Mouse (Mus musculus) lung, embryonic 14.5 days (tissue): ENCODE measurements around the gene Gigyf2. TPM values are rescaled to one million over a fixed set of nuclear protein-coding genes. Genes with fewer than 3 reads are reported as not detected.

Source experiments
- ATAC-seq: fragments of 200-750 bp; cut with Nextera tagmentation; 2 replicates; pipeline ENCODE4 v1.8.0; 2017; ENCODE audit warnings: mild to moderate bottlenecking, moderate TSS enrichment, moderate library complexity; ENCODE audit not compliant: insufficient read depth
- DNase-seq: peaks from one replicate; pipeline ENCODE4 v3.0.0-alpha.2; 2015
- H3K27ac ChIP-seq: fragments of 300-500 bp; sonication (generic); 2 replicates; pipeline ENCODE4 v1.5.1; 2014; ENCODE audit warnings: low read depth, mild to moderate bottlenecking, moderate library complexity
- H3K27me3 ChIP-seq: fragments of 300-500 bp; sonication (generic); 2 replicates; pipeline ENCODE4 v1.6.1; 2014; ENCODE audit warnings: low read length, control low read depth; ENCODE audit not compliant: insufficient read depth
- H3K36me3 ChIP-seq: fragments of 300-500 bp; sonication (generic); 2 replicates; pipeline ENCODE4 v1.6.1; 2014; ENCODE audit warnings: control low read depth; ENCODE audit not compliant: insufficient read depth
- H3K4me1 ChIP-seq: fragments of 300-500 bp; sonication (generic); 2 replicates; pipeline ENCODE4 v1.6.1; 2014; ENCODE audit warnings: antibody characterized with exemption, control low read depth; ENCODE audit not compliant: insufficient read depth
- H3K4me2 ChIP-seq: fragments of 300-500 bp; sonication (generic); 2 replicates; pipeline ENCODE4 v1.6.1; 2014; ENCODE audit warnings: mild to moderate bottlenecking
- H3K4me3 ChIP-seq: fragments of 300-500 bp; sonication (generic); 2 replicates; pipeline ENCODE4 v1.5.1; 2014; ENCODE audit warnings: low read depth, low read length
- H3K9ac ChIP-seq: fragments of 300-500 bp; sonication (generic); 2 replicates; pipeline ENCODE4 v1.6.1; 2014
- H3K9me3 ChIP-seq: fragments of 300-500 bp; sonication (generic); 2 replicates; pipeline ENCODE4 v1.6.1; 2016; ENCODE audit warnings: low read depth, low read length, control low read depth
- CTCF ChIP-seq: IDR thresholded peaks from 2 replicates; pipeline ENCODE4 v1.5.1; 2016; ENCODE audit warnings: antibody characterized with exemption, low read depth
- WGBS: fragments of 180-500 bp; shearing (Covaris S2); extraction: QIAGEN DNeasy Blood & Tissue Kit; methylation state at CpG from one replicate; pipeline ENCODE4 v1.1.7; 2014; 5-methylcytosine and 5-hydroxymethylcytosine counted together
- polyA plus RNA-seq: library from polyadenylated mRNA; unstranded; fragments of >200 nt; fragmentation: Nextera tagmentation; extraction: Ambion mirVana; gene quantifications from 2 replicates; pipeline ENCODE4 v1.2.1, GENCODE M21; 2014

The Gigyf2 gene
- polyA plus RNA-seq, 1 experiment from 2014 or later = 49.6 TPM

DNA sequence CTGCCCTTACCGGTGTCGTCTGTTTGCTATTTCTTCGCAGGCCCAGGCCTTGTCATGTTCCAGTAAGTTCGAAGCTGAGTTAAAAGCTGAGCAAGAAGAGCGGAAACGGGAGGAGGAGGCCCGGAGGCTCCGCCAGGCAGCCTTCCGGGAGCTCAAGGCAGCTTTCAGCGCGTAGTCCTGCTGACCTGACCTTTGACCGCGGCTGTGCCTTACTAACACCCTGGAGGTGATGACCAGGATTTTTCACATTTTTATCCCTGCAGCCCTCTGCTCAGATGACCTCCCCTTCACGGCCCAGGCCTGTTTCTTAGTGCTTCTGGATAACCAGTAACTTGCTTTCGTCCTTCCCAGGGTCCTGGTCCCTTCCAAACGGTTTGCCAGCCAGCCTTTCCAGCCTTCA, 17.2 kb upstream of the Gigyf2 start:
- WGBS = 75% methylated on average over 16 of the region's 16 CpGs
- no peak for TF ChIP-seq CTCF
- ATAC-seq (no peak), DNase-seq (no peak)
- H3K9ac ChIP-seq = no peak overlapping the region
- no peak overlapping the region for H3K4me3 ChIP-seq
- H3K36me3 ChIP-seq = no peaks in the 10 kb centered on the region
- no peak overlapping the region for H3K4me2 ChIP-seq
- no peak overlapping the region for H3K27ac ChIP-seq
- H3K27me3 ChIP-seq = no peaks in the 10 kb centered on the region
- no peaks in the 10 kb centered on the region for H3K4me1 ChIP-seq
- H3K9me3 ChIP-seq = no peaks in the 10 kb centered on the region

DNA sequence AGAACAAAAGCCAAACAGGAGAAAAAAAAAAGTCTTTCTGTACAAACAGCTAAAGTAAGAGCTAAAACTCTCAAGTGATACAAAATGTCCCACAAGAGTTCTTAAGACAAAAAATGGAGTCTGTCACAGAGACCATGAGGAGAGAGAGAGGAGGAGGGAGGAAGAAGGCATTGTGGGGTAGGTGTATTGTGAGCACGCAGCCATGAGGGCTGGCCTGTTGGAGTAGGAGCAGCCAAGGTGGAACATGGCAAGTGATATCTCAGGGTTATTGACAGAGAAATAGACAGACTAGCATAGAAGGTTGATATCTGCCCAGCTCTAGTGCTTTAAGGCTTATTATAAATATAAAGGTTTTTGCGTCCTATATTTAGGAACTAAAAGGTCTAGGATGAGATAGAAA, 14.1 kb upstream of the Gigyf2 start:
- WGBS = 91% methylated on average over 2 of the region's 2 CpGs
- Histone ChIP-seq H3K4me3 (no peak overlapping the region), H3K27ac (no peak overlapping the region), H3K4me2 (no peak overlapping the region), H3K4me1 (no peaks in the 10 kb centered on the region), H3K9me3 (no peaks in the 10 kb centered on the region), H3K36me3 (no peaks in the 10 kb centered on the region), H3K27me3 (no peaks in the 10 kb centered on the region), H3K9ac (no peak overlapping the region)
- ATAC-seq = no peak
- no peak for DNase-seq
- no peak for TF ChIP-seq CTCF

DNA sequence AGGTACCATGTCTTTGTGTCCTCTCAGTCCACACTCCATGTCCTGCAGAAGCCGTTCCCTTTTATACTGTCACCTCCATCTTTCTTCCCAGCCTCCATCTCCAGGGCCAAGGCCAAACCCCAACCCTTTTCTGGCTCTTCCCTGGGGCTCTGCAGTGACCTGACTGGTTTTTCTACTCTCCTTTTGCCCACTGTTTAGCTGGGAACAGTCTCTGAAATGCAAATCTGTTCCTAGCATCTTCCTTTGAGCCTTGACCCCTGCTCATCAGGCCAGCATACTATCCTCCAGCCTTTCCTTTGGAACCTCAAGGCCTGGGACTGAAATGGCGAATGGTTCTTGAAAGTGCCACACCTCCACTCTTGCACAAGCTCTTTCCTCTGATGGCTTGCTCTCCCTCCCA, 13.7 kb upstream of the Gigyf2 start:
- WGBS = 77% methylated on average over 2 of the region's 2 CpGs
- H3K27ac ChIP-seq = no peak overlapping the region
- DNase-seq (no peak), ATAC-seq (no peak)
- H3K9ac ChIP-seq = no peak overlapping the region
- H3K9me3 ChIP-seq = no peaks in the 10 kb centered on the region
- H3K4me2 ChIP-seq = no peak overlapping the region
- no peak for TF ChIP-seq CTCF
- H3K27me3 ChIP-seq = no peaks in the 10 kb centered on the region
- no peak overlapping the region for H3K4me3 ChIP-seq
- H3K4me1 ChIP-seq = no peaks in the 10 kb centered on the region
- no peaks in the 10 kb centered on the region for H3K36me3 ChIP-seq

DNA sequence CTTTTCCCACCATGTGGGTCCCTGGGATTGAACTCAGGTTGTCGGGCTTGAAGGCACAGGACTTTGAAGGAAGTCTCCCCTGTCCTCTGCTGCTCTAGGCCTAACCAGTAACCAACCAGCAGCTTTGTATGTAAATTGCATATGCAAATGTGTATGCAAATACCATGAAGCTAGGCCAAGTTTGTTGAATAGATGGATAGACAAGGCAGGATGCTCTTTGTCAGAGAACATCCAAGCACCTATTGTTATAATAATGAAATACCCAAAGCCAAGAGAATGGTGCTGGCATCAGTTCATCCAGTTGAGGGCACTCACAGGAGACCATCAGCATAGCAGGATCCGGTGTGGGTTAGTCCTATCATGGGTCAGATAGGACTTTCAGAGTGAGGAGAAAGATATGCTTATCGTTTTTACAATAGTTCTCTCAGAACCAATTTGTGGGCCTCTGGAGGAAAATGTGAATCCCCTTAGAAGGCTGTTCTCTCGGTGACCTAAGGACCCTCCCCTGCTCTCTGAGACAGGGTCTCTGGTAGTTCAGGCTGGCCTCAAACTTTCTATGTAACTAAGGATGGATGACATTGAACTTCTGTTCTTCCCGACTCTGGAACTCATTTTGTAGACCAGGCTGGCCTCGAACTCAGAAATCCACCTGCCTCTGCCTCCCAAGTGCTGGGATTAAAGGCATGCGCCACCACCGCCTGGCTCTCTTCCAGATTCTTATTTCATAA, 12.8 kb upstream of the Gigyf2 start:
- no peak overlapping the region for H3K27ac ChIP-seq
- no peaks in the 10 kb centered on the region for H3K36me3 ChIP-seq
- H3K9me3 ChIP-seq = peaks cover 5% of the 10 kb centered on the region; the same call in 1 of the 2 replicates
- H3K4me1 ChIP-seq = no peaks in the 10 kb centered on the region
- TF ChIP-seq CTCF = no peak
- 88% methylated on average over 8 of the region's 8 CpGs for WGBS
- no peak overlapping the region for H3K4me2 ChIP-seq
- DNase-seq = no peak
- no peak overlapping the region for H3K4me3 ChIP-seq
- ATAC-seq = no peak
- H3K9ac ChIP-seq = no peak overlapping the region
- no peaks in the 10 kb centered on the region for H3K27me3 ChIP-seq

DNA sequence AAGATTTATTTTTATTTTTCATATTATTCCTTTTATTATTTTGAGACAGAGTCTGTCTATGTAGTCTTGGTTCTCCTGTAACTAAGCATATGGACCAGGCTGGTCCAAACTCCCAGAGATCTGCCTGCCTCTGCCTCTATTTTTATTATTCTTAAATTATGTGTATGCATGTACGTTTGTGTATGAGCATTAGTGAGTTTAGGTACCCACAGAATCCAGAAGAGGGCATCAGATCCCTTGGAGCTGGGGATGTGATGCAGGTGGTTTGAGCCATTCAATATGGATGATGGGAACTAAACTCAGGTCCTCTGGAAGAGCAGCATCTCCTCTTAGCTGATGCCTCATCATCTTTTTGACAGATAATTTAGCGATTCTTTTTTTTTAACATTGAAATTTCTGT, 11.4 kb upstream of the Gigyf2 start:
- Histone ChIP-seq H3K9me3 (peaks cover 16% of the 10 kb centered on the region; the same call in 1 of the 2 replicates), H3K4me1 (no peaks in the 10 kb centered on the region), H3K9ac (no peak overlapping the region), H3K4me2 (no peak overlapping the region), H3K27me3 (no peaks in the 10 kb centered on the region), H3K36me3 (no peaks in the 10 kb centered on the region), H3K4me3 (no peak overlapping the region), H3K27ac (no peak overlapping the region)
- ATAC-seq (no peak), DNase-seq (no peak)
- 80% methylated on average over 2 of the region's 2 CpGs for WGBS
- TF ChIP-seq CTCF = no peak

DNA sequence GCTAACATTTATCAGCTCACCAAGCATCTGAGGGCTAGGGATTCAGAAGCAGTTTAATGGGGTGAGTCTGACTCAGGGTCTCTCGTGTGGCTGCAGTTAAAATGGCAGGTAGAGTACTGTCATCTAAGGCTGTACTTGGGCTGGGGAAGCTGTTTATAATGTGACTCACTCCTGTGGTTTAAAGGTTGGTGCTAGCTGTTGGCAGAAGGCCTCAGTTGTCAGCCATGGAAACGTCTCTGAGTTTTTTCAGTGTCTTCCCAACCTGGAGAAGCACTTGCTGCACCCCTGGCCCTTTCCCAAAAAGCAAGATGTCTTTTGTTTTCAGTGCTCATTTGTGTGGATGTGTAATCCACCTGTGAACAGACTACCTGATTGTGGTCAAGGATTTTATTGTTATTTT, 10.9 kb upstream of the Gigyf2 start:
- no peaks in the 10 kb centered on the region for H3K36me3 ChIP-seq
- no peaks in the 10 kb centered on the region for H3K4me1 ChIP-seq
- ATAC-seq = no peak
- no peak overlapping the region for H3K4me3 ChIP-seq
- H3K27ac ChIP-seq = no peak overlapping the region
- no peaks in the 10 kb centered on the region for H3K27me3 ChIP-seq
- 49% methylated on average over 2 of the region's 2 CpGs for WGBS
- H3K9ac ChIP-seq = no peak overlapping the region
- no peak overlapping the region for H3K4me2 ChIP-seq
- peaks cover 16% of the 10 kb centered on the region; the same call in 1 of the 2 replicates for H3K9me3 ChIP-seq
- no peak for TF ChIP-seq CTCF
- no peak for DNase-seq

DNA sequence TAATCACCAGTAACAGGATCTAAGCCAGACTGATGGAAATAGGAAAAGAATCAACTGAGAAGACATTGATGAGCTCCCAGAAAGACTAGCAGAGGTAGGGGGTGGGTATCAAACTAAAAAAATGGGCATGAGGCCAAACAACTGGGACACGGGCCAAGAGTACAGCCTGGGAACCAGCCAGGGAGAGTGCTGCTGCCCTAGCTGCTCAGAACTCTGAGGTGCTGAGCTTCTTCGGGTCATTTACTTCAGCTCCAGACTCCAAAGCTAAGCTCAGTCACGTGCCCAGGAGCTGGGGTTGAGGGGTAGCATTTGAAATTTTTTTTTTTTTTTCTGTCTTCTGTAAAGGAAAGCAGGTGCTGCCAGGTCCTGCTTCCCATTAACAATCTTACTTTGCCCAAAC, 10.1 kb upstream of the Gigyf2 start:
- Histone ChIP-seq H3K4me3 (no peak overlapping the region), H3K4me2 (no peak overlapping the region), H3K9ac (no peak overlapping the region), H3K9me3 (peaks cover 16% of the 10 kb centered on the region; the same call in 1 of the 2 replicates), H3K27ac (no peak overlapping the region), H3K36me3 (no peaks in the 10 kb centered on the region), H3K27me3 (no peaks in the 10 kb centered on the region), H3K4me1 (no peaks in the 10 kb centered on the region)
- ATAC-seq = no peak
- DNase-seq = peak; percentile 78
- 18% methylated on average over 3 of the region's 3 CpGs for WGBS
- TF ChIP-seq CTCF = no peak
